Mouse (Mus musculus) kidney, postnatal 10 days (tissue): ENCODE measurements around the gene Pdlim5.
"Not testable (repeated sequence)": the region's sequence is repeated elsewhere in the genome, so short reads cannot be mapped to it uniquely, and the experiment has no call there.

Source experiments
- DNase-seq: peaks from one replicate; pipeline ENCODE4 v3.0.0; 2021; ENCODE audit warnings: mixed read lengths

Pdlim5 gene

DNA sequence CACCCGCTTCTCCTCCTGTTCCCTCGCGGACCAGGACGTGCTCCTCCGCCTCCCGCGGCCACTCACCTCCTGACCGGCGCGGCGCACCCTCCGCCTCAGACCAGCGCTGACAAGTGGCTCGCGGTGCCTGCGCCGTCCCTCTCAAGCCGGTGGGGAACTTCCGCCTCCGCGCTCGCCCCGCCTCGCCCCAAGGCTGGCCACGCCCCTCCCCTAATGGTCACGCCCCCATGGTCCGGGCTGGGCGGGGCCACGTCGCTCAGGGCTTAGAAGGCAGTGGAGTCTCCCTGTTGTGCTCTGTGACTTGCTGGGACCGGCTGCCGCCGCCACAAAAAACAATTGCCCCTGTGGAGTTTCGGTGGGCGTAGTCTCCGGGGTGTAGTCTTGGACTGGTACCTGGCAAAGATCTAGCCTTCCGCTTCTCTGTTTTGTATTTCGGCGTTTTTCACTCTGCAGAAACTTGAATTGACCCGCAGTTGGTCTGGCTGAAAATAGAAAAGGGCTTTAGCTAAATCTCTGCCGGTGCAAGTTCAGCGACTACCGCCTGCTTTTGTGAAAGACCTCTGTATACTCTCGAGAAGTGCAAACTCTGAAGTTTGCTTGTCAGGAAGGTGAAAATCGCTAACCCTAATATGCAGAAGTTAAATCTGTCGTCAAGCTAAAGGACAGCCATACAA, at the start of gene Pdlim5:
Gene Pdlim5, minus strand, starts transcription at position 177 of the 674 bp plus-strand sequence.
- peak; percentile 98 for DNase-seq

DNA sequence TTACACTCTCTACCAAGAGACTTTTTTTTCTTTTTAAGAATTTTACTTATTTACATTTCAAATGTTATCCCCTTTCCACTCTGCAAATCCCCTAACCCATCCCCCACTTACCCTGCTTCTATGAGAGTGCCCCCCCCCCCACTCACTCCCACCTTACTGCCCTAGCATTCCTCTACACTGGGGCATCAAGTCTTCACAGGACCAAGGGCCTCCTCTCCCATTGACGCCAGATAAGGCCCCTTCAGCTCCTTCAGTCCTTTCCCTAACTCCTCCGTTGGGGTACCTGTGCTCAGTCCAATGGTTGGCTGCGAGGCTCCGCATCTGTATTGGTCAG, 48.2 kb upstream of the Pdlim5 start:
- no peak for DNase-seq

DNA sequence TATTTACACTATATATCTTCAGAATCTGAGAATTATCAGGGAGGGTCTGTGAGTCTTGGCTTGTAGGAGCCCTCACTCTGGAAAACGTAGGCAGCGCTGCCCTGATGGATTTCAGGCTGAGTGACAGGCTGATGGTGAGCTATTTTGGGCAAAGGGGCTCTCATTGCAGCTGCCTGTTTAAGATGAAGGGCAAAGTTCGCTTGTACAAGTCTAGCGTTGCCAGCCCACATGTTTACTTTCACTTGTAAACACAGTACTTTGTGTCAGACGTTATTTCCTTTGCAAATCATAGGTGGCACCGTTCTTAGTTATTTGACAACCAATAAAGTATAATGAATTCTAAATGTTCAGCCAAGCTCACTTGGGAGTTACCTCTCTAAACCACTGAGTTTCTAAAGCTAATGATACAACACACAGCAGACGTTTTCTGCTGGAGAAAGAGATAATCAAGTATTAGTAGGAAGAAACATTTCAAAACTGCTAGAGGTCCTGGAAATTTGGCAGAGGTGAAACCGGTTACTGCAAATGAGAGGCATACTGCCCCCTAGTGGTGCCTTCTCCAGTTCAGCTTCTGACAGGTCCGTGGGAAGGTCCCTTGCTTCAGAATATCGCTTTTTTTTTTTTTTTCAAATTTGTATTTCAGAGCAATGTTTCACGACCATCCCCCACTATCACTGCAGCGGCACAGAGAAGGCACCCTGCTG, 47.7 kb upstream of the Pdlim5 start:
- DNase-seq = peak; percentile 96

DNA sequence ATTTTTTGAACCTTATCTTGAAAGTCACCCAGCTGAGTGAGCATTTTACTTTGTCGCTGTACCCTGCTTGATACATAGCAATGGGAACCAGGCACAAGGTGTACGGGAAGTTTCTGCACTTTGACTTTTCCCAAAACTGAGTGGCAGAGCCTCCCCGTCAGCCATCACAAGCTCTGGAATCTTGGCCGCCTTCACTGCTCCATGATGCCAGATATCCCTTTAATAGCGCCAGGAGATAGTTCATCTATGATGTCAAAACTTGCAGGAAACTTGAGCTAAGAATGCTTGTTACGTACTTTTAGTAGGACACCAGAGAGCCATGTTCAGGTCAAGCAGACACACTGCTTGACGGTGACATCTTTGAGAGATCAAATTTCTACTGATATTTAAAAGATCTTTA, 46.7 kb upstream of the Pdlim5 start:
- DNase-seq = no peak

DNA sequence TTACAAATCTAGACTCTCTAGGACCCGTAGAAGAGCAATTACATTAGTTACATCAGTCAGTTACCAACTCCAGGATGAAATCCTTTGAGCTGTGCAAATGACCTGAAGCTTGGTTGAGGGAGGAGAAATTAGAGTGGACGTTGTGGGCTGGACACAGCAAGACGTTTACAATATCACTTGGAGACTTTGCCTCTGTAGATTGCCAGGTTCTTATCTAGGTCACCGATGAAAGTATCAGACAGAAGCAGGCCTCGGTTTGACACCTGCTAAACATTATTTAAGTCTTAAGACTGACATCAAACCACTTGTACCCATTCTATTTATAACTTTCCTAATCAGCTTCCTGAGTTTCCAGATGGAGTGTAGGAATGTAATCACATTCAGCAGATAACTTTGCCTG, 45.6 kb upstream of the Pdlim5 start:
- no peak for DNase-seq

DNA sequence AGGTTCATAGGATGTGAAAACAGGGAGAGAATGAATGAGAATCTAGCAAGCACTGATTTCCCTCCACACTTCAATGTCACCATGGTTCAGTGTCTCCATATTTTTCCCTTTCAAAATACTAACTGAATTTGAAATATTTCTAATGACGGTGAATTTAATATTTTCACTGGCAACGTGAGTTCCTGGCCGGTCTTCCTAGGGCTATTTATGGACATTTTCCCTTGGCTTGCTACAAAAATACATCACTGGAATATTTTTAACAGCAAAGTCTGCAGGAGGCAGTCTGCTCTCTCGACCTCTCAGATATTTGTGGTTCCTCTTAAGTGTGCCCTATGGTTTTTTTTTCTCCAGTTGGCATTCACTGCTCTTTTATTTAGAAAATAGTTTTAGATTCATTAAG, 44.7 kb upstream of the Pdlim5 start:
- no peak for DNase-seq

DNA sequence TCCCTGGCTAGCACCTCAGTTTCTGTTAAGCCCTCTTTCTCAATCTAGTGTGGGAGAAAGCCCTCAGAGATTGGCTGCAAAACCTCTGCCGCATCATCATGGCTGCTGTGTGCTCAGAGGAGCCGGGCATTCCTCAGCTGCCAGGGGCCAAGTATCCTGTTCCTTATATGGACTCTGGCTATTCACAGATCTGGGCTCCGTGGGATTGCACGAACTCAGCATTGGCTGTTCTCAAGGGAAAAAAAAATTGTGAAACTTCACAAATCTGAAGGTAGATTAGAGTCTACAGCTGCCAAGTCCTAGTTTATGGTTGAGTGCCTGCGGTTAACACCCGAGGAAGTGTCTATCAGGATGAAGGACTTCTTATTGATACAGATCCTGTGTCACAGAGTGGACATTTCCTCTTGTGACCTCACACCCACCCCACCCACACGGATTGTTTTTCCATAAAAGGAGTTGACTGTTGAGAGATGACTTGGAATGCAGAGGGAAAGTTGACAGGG, 44.1 kb upstream of the Pdlim5 start:
- DNase-seq = peak; percentile 66

DNA sequence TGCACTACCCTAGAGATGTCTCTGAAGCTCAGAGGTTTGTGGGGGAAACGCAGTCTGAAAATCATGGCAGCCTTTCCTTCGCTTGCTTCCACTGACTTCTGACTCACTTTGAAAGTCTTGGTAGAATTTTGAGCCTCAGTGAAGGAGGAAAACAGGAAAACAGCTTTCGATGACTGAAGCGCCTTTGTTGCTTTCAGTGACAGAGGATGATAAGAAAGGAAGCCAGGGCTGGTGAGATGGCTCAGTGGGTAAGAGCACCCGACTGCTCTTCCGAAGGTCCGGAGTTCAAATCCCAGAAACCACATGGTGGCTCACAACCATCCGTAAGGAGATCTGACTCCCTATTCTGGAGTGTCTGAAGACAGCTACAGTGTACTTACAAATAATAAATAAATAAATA, 43.1 kb upstream of the Pdlim5 start:
- DNase-seq = not testable (repeated sequence)

DNA sequence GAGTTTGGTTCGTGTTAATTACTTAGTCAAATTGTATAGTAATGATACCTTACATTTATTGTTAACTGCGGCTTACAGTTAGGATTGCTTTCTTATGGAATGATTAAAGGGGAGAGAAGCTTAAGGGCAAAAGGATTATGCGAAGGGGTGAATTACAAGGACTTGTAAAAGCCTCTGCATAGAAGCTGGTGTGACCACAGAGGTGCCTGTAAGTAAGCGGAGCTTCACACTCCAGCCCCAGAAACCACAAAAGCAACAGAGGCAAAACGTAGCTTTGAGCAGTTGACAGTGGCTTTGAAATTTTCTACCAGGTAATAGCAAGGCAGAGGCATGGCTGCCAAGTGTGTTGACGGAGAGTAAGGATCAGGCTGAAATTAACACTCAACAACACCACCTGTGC, 41.3 kb upstream of the Pdlim5 start:
- no peak for DNase-seq

DNA sequence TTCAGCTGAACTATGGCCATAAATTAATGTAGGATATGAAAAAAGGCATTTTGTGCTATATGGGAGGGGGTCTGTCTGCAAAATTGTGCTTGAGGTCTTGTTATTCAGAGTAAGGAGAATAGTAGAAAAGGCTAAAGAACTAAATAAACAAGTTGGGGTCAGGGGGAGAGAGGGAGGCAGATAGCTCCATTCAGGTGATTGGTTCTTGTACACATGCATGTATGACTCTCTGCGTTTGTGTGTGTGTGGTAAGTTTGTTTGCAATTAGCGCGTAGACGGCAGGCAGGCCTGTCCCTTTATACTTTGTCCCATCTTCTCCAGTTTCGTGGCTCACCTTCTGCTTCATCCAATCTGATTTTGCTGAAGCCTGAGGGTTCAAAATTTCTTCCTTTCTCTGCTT, 40.7 kb upstream of the Pdlim5 start:
- no peak for DNase-seq

DNA sequence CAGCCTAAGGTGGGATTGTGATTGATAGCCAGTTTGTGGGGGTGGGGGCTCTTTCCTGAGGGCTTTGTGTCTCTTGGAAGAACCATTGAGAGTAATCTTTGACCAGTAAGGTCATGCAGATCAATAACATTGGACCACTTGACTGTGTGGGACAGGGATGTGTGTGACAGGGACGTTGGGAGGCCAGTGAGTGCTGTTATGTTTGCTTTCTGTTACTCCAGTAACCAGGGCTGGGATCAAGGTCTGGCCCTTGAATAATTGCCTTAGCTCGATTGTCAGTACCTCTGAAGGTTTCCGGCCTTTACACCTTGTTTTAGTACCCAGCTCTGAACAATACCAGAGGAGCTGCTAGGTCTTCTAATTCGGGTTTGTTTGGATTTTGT, 39.3 kb upstream of the Pdlim5 start:
- DNase-seq = no peak

DNA sequence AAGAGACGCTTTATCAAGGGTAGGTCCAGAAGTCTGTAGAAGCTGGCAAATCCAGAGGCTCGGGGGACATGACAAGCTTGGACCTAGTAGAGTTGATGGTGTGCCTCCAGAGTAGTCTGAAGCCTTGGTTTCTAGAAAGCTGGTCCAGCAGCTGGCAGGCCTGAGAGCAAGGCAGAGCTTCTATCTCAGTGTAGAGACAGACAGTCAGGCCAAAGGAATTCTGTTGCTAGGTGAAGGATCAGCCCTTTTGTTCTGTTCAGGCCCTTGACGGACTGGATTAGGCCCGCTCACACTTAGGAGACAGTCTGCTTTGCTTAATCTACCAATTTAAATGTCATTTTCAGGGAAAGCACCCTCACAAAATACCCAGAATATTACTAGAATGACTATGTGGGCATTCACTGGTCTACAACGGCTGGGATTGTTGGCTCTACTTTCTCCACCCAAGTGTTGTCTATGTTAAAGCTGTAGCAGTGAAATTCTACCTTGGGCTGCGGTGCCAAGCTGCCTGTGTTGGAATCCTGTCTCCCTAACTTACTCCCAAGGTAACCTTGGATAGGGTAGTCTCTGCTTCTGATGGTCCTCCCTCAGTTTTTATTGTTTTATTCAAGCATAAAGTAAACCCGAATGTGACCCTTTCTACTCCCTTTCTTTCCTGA, 38.8 kb upstream of the Pdlim5 start:
- no peak for DNase-seq

DNA sequence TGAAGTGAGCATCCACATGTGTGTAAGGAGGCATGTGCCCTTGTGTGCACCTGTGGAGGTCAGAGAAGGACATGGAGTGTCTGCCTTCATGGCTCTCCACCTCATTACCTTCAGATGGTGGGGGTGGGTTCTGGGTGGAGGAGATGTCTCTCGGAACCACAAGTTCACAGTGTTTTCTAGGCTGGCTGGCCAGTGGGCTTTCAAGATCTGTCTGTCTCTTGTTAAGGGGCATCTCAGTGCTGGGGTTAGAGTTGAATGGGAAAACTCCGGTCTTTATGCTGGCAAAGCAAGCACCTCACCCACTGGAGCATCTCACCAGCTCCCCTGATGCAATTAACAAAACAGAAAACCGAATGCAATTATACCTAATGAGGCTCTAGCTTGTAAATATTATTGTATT, 36.0 kb upstream of the Pdlim5 start:
- no peak for DNase-seq

DNA sequence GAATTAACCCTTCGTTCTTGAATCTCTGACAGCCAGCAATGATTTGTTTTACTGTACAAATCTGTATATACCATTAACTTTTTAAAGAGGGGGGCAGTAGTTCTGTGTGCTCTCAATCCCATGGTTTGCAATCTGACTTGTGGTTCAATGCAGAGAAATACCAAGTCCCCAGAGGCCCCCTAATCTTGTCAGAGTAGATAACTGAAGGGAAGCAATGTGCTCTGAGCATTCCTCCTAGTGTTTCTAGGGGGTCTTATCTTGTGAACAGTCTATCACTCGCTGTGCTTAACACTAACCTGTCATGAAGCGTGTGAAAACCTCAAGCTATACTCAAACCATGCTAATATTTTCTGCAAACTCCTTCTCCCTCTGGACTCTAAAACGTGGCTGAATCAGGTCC, 34.6 kb upstream of the Pdlim5 start:
- DNase-seq = no peak

DNA sequence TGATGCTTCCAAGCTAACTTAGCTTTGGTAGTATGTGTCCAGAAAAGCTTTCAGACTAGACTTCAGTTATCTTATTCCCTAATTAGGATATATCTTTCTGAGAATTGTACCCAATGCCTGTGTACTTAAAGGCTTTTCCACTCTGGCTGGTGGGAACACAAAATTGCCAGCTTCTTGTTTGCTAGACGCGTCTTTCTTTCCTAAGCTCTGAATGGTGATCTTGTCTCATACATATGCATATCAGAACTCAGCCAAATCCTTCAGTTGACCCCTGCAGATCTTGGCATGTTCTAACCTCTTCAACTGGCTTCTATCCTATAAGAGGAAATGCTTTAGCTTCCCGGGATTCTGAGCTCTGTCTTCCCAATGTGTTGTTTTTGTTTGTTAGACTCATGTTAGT, 31.3 kb upstream of the Pdlim5 start:
- no peak for DNase-seq

DNA sequence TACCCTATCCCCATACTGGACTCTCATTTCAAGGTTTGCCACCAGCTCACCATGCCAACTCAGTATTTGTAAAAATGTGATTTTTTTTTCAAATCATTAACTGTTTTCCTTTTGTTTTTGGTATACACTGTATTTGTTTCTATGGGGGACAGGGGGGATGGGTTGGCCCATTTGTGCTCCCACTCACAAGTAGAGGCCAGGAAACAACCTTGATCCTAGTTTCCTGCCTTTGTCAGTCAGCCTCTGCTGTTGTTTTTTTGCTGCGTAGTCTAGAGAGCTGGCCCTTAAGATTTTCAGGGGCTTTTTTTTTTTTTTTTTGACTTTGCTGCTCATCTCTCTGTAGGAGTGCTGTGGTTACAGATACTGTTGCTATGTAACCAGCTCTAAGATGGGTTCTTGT, 28.6 kb upstream of the Pdlim5 start:
- no peak for DNase-seq

DNA sequence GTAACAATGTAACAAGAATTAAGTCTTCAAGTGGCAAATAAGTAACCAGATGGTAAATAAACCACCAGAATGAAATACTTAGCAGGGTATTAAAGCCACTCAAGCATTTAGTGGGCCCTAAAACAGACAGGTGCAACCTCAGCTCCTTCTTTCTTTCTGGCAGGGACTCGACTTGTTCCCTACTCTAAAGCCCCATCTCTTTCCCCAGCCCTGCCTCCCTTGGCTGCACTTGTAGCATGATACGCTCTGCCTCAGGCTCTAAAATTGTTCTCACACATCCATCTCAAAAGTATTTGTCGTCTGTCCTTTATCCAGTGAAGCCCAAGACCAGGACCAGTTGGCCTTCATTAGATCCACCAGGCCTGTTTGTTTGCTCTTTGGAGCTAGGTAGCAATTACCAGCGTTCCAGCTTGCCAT, 28.0 kb upstream of the Pdlim5 start:
- peak; percentile 33 for DNase-seq

DNA sequence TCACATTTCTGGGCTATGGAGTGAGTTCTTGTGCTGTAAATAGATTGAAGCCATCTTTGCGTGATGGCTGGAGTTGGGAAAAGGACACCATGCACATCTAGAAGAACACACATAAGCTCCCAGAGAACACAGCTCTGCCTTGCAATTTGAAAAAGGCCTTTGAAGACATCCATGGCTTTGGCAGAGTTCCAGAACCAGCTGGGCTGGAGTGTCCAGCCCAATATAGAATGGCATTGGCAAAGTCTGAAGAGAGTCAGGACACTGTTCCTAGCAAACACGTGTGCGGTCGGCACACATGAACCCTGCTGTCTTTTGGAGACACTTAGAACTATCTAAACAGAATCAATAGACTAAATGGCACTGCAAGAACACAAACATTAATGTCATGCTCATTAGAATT, 26.7 kb upstream of the Pdlim5 start:
- peak; percentile 38 for DNase-seq

DNA sequence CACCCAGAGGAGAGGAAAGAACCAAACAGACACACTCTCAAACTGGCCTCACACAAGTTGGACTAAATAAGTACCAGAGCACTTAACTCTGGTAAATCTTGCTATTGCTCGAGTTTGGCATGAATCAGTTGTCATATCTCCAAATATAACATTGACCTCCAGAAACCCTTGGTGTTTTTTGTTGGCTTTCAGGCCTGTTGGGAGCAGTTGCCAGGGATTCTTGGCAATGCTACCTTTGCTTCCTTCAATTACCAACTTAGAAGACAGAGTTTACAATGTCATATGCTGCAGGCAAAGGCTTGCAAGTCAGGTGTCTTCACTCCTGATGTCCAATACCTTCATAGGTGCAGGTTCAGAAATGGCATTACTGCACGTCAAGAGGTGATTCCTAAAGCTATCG, 26.0 kb upstream of the Pdlim5 start:
- no peak for DNase-seq

DNA sequence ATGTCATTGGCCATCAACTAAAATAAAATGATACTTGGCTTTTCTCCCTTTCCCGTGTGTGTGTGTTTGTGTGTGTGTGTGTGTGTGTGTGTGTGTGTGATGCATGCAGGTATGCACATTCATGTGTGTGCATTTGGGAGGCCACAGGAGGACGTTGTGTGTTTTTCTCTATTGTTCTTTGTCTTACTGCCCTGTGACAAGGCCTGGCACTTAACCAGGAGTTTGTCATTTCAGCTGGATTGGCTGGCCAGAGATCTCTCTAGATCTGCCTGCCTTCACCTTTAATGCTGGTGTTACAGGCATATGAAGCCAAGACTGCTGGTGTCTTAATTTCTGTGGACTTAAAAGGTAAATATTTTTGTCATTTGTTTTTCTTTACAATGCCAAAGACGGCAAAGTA, 22.5 kb upstream of the Pdlim5 start:
- no peak for DNase-seq

DNA sequence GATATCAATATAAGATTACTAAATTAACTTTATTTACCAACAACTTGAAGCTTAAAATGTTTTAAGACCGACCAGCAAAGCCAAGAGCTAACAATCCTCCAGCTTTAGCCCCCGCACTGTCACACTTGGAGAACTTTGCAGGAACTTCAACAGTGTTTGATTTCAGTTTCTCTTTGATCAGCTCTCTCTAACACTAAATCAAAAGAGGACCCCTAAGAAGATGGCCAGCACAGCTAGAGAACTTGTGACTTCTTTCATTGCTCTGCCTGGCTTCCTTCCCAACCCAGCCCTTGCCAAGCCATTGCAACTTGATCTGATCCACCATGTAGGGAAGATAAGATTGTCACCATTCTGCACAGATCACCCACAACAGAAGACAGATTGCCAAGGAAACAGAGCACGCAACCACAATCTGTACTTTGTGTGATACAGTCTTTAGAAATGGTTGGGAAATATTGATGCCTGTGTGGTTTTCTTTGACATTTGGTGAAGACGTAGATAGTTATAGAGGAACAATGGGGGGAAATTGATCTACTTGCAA, 17.9 kb upstream of the Pdlim5 start:
- no peak for DNase-seq

DNA sequence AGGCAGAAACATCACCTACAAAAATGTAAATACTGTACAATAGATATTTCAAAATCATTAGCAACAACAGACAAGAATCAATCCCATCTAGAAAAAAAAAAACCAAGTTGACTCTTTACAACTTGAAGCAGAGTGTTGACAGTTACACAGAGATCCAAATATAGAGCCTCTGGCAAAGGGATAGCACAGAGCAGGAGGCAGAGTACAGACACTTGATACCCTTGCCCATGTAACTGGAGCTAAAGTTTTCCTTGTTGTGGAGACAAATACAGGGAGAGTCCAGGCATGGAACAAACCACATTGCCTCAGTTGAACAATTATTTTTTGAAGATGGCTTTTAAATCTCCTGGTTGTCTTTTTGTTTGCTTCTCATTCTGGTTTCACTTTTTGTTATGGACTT, 15.4 kb upstream of the Pdlim5 start:
- no peak for DNase-seq

DNA sequence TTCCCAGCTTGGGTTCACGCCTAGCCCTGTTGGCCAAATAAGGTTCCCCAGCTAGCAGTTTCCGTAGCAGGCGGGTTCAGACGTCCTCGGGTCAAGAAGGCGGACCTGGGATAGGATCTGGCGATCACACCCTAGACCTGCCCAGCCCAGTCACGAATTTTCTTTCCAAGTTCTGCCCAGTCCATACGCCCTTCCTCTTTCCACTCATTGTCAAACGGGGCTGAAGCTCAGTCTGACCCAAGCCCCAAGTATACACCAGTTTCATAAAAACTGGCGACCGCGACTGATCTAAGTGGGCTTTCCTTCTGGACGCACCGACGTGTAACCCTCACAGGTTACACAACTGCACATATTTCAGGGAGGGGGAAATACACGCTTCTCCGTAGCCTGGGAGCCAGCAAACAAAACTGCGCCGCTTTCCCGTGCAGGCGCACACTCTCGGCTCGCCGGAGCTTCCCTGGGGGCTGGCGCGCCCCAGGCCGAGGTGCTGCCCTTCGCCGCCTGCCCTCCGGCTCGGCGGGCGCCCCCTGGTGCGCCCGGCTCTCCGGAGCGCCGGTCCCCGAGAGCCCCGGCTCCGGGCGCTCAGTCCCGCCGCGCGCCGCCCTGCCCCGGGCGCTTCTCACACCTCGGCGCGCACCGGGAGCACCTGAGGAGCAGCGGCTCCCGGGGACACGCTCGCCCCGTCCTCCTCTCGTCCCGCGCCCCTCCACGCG, 544 bp downstream of the Pdlim5 start:
- peak; percentile 82 for DNase-seq
